Mouse (Mus musculus) C2C12 (cell line): ENCODE results near the gene 4930539E08Rik.

Experiments
- CTCF ChIP-seq: IDR thresholded peaks from one replicate; pipeline ENCODE4 v1.5.1; 2011; ENCODE audit not compliant: control insufficient read depth, insufficient read depth, insufficient read length
- USF1 ChIP-seq: IDR thresholded peaks from one replicate; pipeline ENCODE4 v1.6.1; 2011; ENCODE audit warnings: low read depth, mild to moderate bottlenecking, control low read depth, moderate library complexity

DNA sequence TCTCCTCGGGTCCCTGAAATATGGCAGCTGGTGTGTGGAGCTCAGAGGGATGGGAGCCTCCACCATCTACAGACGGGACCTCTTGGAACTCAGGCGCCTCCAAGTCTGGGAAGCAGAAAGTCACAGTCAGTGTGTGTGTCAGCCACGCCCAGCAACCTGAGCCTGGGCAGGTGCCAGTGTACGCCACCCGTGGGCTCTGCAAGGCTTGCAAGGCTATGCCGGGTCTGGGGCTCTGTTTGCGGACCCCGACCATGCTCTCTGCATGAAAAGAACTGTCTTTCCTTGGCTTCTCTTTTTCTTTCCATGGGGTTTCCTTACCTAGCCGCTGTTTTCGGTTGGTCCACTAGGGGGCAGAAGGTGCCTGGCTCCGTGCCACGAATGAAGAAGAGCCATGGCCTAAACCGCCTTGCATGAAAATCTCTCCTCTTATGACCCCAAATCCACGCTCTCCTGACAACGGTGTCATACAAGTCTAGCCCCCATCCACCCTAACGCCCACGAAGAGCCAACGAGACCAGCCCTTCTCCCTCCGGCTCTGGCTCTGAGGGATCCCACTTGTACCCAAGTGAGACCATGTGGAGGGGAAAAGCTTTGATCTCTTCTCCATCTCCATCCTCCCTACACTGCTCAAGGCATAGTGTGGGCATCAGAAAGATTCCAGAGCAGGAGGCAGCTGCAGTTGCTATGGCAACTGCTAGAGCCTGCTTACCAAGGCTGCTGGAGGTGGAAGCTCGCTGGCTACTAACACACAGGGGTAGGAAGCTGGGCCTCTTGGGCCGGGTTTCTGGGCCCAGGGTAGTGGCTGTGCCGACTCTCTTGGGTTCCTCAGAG is 10.4 kb downstream of the 4930539E08Rik start:
- TF ChIP-seq CTCF (no peak), USF1 (no peak)
